Mouse (Mus musculus): ENCODE data around the gene Cd81. TPM values are rescaled to one million over a fixed set of nuclear protein-coding genes. Genes with fewer than 3 reads are reported as not detected.

The Cd81 gene
- polyA plus RNA-seq, 1 experiment from 2014 or later = 701 TPM

DNA sequence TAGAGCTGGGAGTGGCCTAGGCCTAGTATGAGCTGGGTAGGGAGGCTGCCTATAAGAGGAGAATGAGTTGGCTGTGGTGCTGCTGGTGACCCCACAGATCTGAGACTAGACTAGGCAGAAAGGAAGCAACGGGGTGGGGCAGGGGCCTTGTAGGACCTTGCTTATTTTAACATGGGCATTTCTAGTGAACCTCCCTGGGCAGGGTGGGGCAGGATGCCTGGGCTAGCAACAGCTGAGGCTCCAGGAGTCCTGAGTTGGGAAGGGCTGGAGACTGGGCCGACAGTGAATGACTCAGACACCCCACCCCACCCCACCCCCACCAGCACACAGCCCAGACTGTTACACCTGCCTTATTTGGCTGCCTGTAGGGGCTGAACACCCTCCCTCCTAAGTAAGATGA lies 10.2 kb downstream of the Cd81 start:
- 72% methylated on average over 2 of the region's 2 CpGs for WGBS
- no peak overlapping the region for H3K4me2 ChIP-seq
- H3K36me3 ChIP-seq = peaks cover 80% of the 10 kb centered on the region
- H3K27me3 ChIP-seq (replicated peaks) = no peaks in the 10 kb centered on the region
- no peaks in the 10 kb centered on the region for H3K9me3 ChIP-seq (replicated peaks)
- H3K27ac ChIP-seq (ENCODE audit: poor library complexity, severe bottlenecking) = no peak overlapping the region
- H3K4me3 ChIP-seq = no peak overlapping the region
- peaks cover 44% of the 10 kb centered on the region for H3K4me1 ChIP-seq (replicated peaks)
- no peak overlapping the region for H3K9ac ChIP-seq
- ATAC-seq (ENCODE audit: insufficient number of reproducible peaks, low FRiP score) = no peak

DNA sequence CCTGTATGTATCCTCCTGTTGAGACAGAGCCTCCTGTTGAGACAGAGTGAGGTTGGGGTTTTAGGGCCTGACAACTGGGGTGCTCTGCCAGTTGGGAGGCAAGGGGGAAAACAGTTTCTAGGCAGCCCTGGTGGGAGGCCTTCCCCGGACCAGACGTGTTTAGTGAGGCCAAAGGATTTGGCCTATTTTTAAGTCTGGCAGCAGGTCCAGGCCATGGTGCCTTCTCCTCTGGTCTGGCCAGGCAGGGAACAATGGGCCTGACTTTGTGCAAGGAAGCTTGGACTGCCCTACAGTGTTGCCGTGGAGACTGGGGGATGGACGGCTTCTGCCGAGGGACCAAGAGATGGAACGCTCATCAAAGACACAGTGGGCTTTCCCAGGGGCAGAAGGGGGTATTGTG lies 11.7 kb downstream of the Cd81 start:
- no peak for ATAC-seq (ENCODE audit: insufficient number of reproducible peaks, low FRiP score)
- Histone ChIP-seq H3K4me2 (no peak overlapping the region), H3K27ac (ENCODE audit: poor library complexity, severe bottlenecking) (no peak overlapping the region), H3K4me1 (replicated peaks) (peaks cover 36% of the 10 kb centered on the region), H3K9ac (no peak overlapping the region), H3K36me3 (peaks cover 86% of the 10 kb centered on the region), H3K9me3 (replicated peaks) (no peaks in the 10 kb centered on the region), H3K27me3 (replicated peaks) (no peaks in the 10 kb centered on the region), H3K4me3 (no peak overlapping the region)
- WGBS = 79% methylated on average over 6 of the region's 6 CpGs

DNA sequence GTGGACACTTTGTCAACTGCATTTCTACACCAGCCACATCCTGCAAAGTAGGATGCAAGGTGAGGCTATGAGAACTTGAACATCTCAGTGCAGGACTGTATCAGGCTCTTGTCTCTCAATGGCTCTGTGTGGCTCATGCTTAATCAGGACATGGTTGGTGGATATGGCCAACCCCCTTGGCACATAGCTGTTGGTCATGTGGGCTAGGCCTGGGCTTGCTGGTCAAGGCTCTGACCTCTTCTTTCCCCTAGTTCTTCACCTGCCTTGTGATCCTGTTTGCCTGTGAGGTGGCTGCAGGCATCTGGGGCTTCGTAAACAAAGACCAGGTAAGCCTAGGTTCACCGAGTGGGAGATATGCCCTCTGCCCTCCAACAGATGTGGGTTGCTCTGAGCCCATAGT lies 13.2 kb downstream of the Cd81 start:
- Histone ChIP-seq H3K27ac (ENCODE audit: poor library complexity, severe bottlenecking) (no peak overlapping the region), H3K9me3 (replicated peaks) (no peaks in the 10 kb centered on the region), H3K4me2 (no peak overlapping the region), H3K27me3 (replicated peaks) (no peaks in the 10 kb centered on the region), H3K4me1 (replicated peaks) (peaks cover 31% of the 10 kb centered on the region), H3K36me3 (peaks cover 76% of the 10 kb centered on the region), H3K9ac (no peak overlapping the region), H3K4me3 (no peak overlapping the region)
- no peak for ATAC-seq (ENCODE audit: insufficient number of reproducible peaks, low FRiP score)
- 90% methylated on average over 2 of the region's 2 CpGs for WGBS

DNA sequence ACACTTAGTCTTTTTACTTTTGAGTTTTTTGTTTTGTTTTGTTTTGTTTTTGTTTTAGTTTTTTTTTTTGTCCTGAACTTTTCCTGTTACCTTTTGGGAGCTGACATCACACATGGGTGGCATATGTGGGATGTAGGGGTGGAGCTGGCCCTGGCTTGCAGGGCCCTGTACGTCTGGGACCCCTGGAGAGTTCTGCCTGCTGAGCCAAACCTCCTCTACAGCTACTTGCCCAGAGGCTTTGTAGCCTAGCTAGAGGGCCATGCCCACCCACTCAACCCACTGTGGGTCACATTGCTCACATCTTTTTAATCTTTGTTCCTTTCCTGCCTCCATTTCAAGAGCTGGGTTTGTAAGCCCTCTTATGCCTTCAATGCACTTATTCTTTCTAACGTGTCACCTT lies 14.9 kb downstream of the Cd81 start:
- Histone ChIP-seq H3K27ac (ENCODE audit: poor library complexity, severe bottlenecking) (peak overlapping the region; percentile 91), H3K9ac (no peak overlapping the region), H3K4me3 (no peak overlapping the region), H3K27me3 (replicated peaks) (no peaks in the 10 kb centered on the region), H3K36me3 (peaks cover 67% of the 10 kb centered on the region), H3K4me1 (replicated peaks) (peaks cover 24% of the 10 kb centered on the region), H3K9me3 (replicated peaks) (no peaks in the 10 kb centered on the region), H3K4me2 (no peak overlapping the region)
- no peak for ATAC-seq (ENCODE audit: insufficient number of reproducible peaks, low FRiP score)
- WGBS = 77% methylated on average over 2 of the region's 2 CpGs

GRCm38 (mm10) chr7:143067897-143068296 lies 15.4 kb downstream of the Cd81 start:
- H3K9me3 ChIP-seq (replicated peaks) = no peaks in the 10 kb centered on the region
- H3K4me2 ChIP-seq = peak overlapping the region; percentile 97; the same call in 1 of the 2 replicates
- H3K36me3 ChIP-seq = peaks cover 63% of the 10 kb centered on the region
- ATAC-seq (ENCODE audit: insufficient number of reproducible peaks, low FRiP score) = no peak
- no peak overlapping the region for H3K4me3 ChIP-seq
- 78% methylated on average over 3 of the region's 3 CpGs for WGBS
- H3K27me3 ChIP-seq (replicated peaks) = no peaks in the 10 kb centered on the region
- H3K9ac ChIP-seq = no peak overlapping the region
- H3K27ac ChIP-seq (ENCODE audit: poor library complexity, severe bottlenecking) = peak overlapping the region; percentile 91
- peaks cover 24% of the 10 kb centered on the region for H3K4me1 ChIP-seq (replicated peaks)

- Histone ChIP-seq H3K9me3 (replicated peaks) (no peaks in the 10 kb centered on the region), H3K4me3 (peak overlapping the region; percentile 82), H3K27ac (ENCODE audit: poor library complexity, severe bottlenecking) (peak overlapping the region; percentile 91), H3K9ac (peak overlapping the region; percentile 37; the same call in 1 of the 2 replicates), H3K4me1 (replicated peaks) (peaks cover 24% of the 10 kb centered on the region), H3K27me3 (replicated peaks) (no peaks in the 10 kb centered on the region), H3K4me2 (peak overlapping the region; percentile 97), H3K36me3 (peaks cover 58% of the 10 kb centered on the region)
- 53% methylated on average over 13 of the region's 13 CpGs for WGBS
- ATAC-seq (ENCODE audit: insufficient number of reproducible peaks, low FRiP score) = no peak; the same call in 1 of the 2 replicates
These were observed 15.9 kb downstream of the Cd81 start for GRCm38 (mm10) chr7:143068316-143068881.

DNA sequence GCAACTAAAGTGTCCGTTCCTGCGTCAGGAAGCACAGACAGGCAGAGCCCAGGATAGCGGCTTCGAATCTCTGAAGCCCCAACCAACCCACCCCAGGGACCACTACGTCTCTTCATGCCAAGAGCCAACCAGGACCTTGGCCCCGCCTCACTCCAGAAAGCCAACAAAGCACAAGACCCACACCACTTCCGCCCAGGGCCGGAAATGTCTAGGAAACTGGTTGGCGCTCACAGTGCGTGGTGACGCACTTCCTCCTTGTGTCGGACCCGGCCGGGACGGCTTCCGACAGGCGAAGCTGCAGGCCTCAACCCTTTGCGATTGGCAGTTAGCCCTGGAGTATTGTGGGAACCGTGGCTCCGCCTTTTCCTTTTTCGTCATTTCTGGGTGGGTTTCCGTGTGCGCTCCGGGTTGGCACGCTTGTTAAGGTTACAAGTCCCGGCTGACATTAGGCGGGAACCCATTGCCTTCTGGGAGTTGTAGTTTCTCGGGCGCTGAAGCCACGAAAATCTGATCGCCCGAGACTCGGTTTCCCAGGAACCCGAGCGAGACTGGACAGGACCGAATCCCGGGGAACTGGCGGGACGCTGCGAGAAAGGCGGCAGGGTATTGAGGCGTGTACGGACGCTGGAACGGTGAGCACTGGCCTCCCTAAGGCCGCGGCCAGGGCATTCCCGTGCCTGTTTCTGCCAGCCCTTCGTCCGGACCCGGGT lies 16.5 kb downstream of the Cd81 start, which contains the start of gene Tssc4:
Gene Tssc4, plus strand, starts transcription at position 368 of the 710 bp plus-strand sequence.
- Histone ChIP-seq H3K9me3 (replicated peaks) (no peaks in the 10 kb centered on the region), H3K4me1 (replicated peaks) (peaks cover 24% of the 10 kb centered on the region), H3K4me3 (peak within 1 kb of the TSS; percentile 82), H3K27me3 (replicated peaks) (no peaks in the 10 kb centered on the region), H3K36me3 (peaks cover 52% of the 10 kb centered on the region), H3K4me2 (peak within 1 kb of the TSS; percentile 97), H3K27ac (ENCODE audit: poor library complexity, severe bottlenecking) (peak within 1 kb of the TSS; percentile 91), H3K9ac (peak within 1 kb of the TSS; percentile 85)
- under 1% methylated on average over 51 of the region's 51 CpGs for WGBS
- ATAC-seq (ENCODE audit: insufficient number of reproducible peaks, low FRiP score) = peak; percentile 94

DNA sequence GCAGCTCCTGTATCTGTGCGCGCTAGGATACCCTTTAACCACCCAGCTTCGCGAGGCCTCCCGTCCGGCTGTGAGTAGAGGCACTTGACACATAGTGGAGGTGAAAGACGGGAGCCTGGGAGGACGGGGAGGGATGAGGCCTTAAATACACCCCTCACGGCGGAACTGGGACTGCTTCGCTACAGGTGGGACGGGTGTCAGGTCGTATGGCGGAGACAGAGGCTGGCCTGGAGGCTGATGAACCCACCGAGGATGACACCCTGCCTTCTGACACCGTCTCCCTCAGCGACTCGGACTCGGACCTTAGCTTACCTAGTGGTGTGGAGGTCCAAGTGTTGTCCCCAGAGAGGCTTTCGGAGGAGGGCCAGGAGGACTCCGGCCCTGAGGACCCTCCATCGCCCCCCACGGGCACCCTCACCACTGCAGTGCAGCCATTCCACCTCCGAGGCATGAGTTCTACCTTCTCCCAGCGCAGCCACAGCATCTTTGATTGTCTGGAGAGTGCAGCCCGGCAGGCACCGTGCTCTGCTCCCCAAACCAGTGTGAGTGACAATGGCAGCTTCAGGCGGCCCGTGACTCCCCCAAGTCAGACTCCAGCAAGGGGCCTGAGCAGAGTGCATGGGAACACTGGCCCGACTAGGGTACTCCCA lies 17.3 kb downstream of the Cd81 start:
- ATAC-seq (ENCODE audit: insufficient number of reproducible peaks, low FRiP score) = 0 out of 2 replicates have a peak, but pooled peaks have one; percentile 0
- H3K27me3 ChIP-seq (replicated peaks) = no peaks in the 10 kb centered on the region
- peak overlapping the region; percentile 80 for H3K27ac ChIP-seq (ENCODE audit: poor library complexity, severe bottlenecking)
- H3K4me1 ChIP-seq (replicated peaks) = peaks cover 24% of the 10 kb centered on the region
- peak overlapping the region; percentile 97 for H3K4me2 ChIP-seq
- H3K36me3 ChIP-seq = peaks cover 43% of the 10 kb centered on the region
- 10% methylated on average over 30 of the region's 30 CpGs for WGBS
- H3K9ac ChIP-seq = peak overlapping the region; percentile 85
- H3K4me3 ChIP-seq = peak overlapping the region; percentile 82
- H3K9me3 ChIP-seq (replicated peaks) = no peaks in the 10 kb centered on the region

GRCm38 (mm10) chr7:143070506-143071070 lies 18.0 kb downstream of the Cd81 start:
- 89% methylated on average over 10 of the region's 10 CpGs for WGBS
- H3K36me3 ChIP-seq = peaks cover 36% of the 10 kb centered on the region

GRCm38 (mm10) chr7:143072605-143073004 lies 20.1 kb downstream of the Cd81 start:
- ATAC-seq (ENCODE audit: insufficient number of reproducible peaks, low FRiP score) = no peak

More at GRCm38 (mm10) chr7:143070506-143071070, 18.0 kb downstream of the Cd81 start:
- no peak overlapping the region for H3K27ac ChIP-seq (ENCODE audit: poor library complexity, severe bottlenecking)
- H3K4me2 ChIP-seq = peak overlapping the region; percentile 97
- no peaks in the 10 kb centered on the region for H3K9me3 ChIP-seq (replicated peaks)
- H3K4me3 ChIP-seq = peak overlapping the region; percentile 82
- no peak for ATAC-seq (ENCODE audit: insufficient number of reproducible peaks, low FRiP score)
- 0 out of 2 replicates have a peak, but pooled peaks cover 4% of the 10 kb centered on the region for H3K27me3 ChIP-seq (replicated peaks)
- peak overlapping the region; percentile 85 for H3K9ac ChIP-seq
- peaks cover 24% of the 10 kb centered on the region for H3K4me1 ChIP-seq (replicated peaks)

DNA sequence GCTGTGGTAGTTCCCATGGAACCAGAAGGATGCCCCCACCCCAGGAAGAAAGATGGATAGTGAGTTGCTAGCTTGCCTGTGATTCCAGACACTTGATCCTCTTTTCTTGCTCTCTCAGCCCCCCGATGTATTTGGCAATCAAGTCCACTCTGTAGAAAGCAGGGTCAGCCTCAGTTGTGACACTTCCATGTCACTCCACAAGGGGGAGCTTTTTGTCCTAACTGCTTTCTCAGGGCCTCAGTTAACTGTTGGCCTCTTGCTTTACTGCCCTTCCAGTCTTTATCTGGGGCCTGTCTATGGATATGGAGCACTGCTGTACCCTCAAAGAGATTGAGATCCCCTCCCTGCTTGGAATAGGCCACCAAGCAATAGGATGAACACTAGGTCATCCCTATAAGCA lies 20.5 kb downstream of the Cd81 start:
- H3K9ac ChIP-seq = no peak overlapping the region
- peaks cover 11% of the 10 kb centered on the region for H3K36me3 ChIP-seq
- no peak for ATAC-seq (ENCODE audit: insufficient number of reproducible peaks, low FRiP score)
- H3K4me2 ChIP-seq = no peak overlapping the region
- 52% methylated on average over 1 of the region's 1 CpGs for WGBS
- H3K4me3 ChIP-seq = no peak overlapping the region
- 0 out of 2 replicates have a peak, but pooled peaks cover 4% of the 10 kb centered on the region for H3K27me3 ChIP-seq (replicated peaks)
- H3K27ac ChIP-seq (ENCODE audit: poor library complexity, severe bottlenecking) = no peak overlapping the region
- H3K4me1 ChIP-seq (replicated peaks) = peaks cover 17% of the 10 kb centered on the region
- H3K9me3 ChIP-seq (replicated peaks) = no peaks in the 10 kb centered on the region

More at GRCm38 (mm10) chr7:143072605-143073004, 20.1 kb downstream of the Cd81 start:
- Histone ChIP-seq H3K27me3 (replicated peaks) (0 out of 2 replicates have a peak, but pooled peaks cover 4% of the 10 kb centered on the region), H3K9me3 (replicated peaks) (no peaks in the 10 kb centered on the region), H3K36me3 (peaks cover 16% of the 10 kb centered on the region), H3K27ac (ENCODE audit: poor library complexity, severe bottlenecking) (no peak overlapping the region), H3K4me2 (no peak overlapping the region), H3K9ac (no peak overlapping the region), H3K4me1 (replicated peaks) (peaks cover 22% of the 10 kb centered on the region), H3K4me3 (no peak overlapping the region)
- 80% methylated on average over 5 of the region's 5 CpGs for WGBS
